Mouse (Mus musculus): ENCODE results near the gene Nras. TPM values are rescaled to one million over a fixed set of nuclear protein-coding genes. Genes with fewer than 3 reads are reported as not detected.

Gene Nras
- polyA plus RNA-seq, 1 experiment: 145 TPM

GRCm38 (mm10) chr3:103112216-103112615, 54.1 kb downstream of the Nras start:
- H3K9ac ChIP-seq (ENCODE audit: low read depth, poor library complexity, severe bottlenecking): no peak overlapping the region
- TF ChIP-seq CTCF (IDR thresholded peaks at IDR 0.05; ENCODE audit: low read depth, low read length) (no peak), POLR2A (IDR thresholded peaks at IDR 0.05; ENCODE audit: insufficient read depth, low read length) (no peak), EP300 (IDR thresholded peaks at IDR 0.05; ENCODE audit: insufficient read depth, low read depth, low read length) (no peak)
- H3K36me3 ChIP-seq (ENCODE audit: control insufficient read depth, insufficient read depth, low read length, poor library complexity, severe bottlenecking): no peaks in the 10 kb centered on the region; the same call in 1 of the 2 replicates
- no peaks in the 10 kb centered on the region for H3K9me3 ChIP-seq (replicated peaks; ENCODE audit: control insufficient read depth, insufficient read depth, low read length, poor library complexity, severe bottlenecking)
- H3K27ac ChIP-seq (ENCODE audit: insufficient read depth, low read length): no peak overlapping the region
- peaks cover 3% of the 10 kb centered on the region for H3K4me1 ChIP-seq (ENCODE audit: control insufficient read depth, insufficient read depth, low read length)
- no peaks in the 10 kb centered on the region for H3K27me3 ChIP-seq (ENCODE audit: control insufficient read depth, insufficient read depth, low read length, poor library complexity, severe bottlenecking)
- no peak overlapping the region for H3K4me3 ChIP-seq (ENCODE audit: low read depth, low read length)

Other genes starting within 250 kb of the Nras start
- 1.8 and 3.7 TPM in 2 replicates for gene Sycp1, start 122.2 kb upstream of the Nras start, polyA plus RNA-seq (2011; ENCODE audit: insufficient read depth, insufficient read length, low read depth, missing spikeins)
- gene Nr1h5, start 94.2 kb upstream of the Nras start, polyA plus RNA-seq (2011; ENCODE audit: insufficient read depth, insufficient read length, low read depth, missing spikeins): not detected in 2 replicates
- 57.4 and 65.5 TPM in 2 replicates for gene Sike1, start 62.6 kb upstream of the Nras start, polyA plus RNA-seq (2011; ENCODE audit: insufficient read depth, insufficient read length, low read depth, missing spikeins)
- gene Csde1, start 37.9 kb upstream of the Nras start, polyA plus RNA-seq (2011; ENCODE audit: insufficient read depth, insufficient read length, low read depth, missing spikeins): 465 and 518 TPM in 2 replicates
- gene Ampd1, start 15.7 kb downstream of the Nras start, polyA plus RNA-seq (2011; ENCODE audit: insufficient read depth, insufficient read length, low read depth, missing spikeins): 0.85 TPM in 1 of 2 replicates, not detected in the other
- gene Dennd2c, start 44.3 kb downstream of the Nras start, polyA plus RNA-seq (2011; ENCODE audit: insufficient read depth, insufficient read length, low read depth, missing spikeins): 22.4 and 22.9 TPM in 2 replicates
- 186 and 192 TPM in 2 replicates for gene Bcas2, start 113.4 kb downstream of the Nras start, polyA plus RNA-seq (2011; ENCODE audit: insufficient read depth, insufficient read length, low read depth, missing spikeins)
- gene Trim33, start 221.0 kb downstream of the Nras start, polyA plus RNA-seq (2011; ENCODE audit: insufficient read depth, insufficient read length, low read depth, missing spikeins): 127 and 138 TPM in 2 replicates

All from ES-Bruce4 (cell line).